Mouse (Mus musculus) liver, adult 2 months (tissue): ENCODE data around the gene Mrps30. TPM values are rescaled to one million over a fixed set of nuclear protein-coding genes. Genes with fewer than 3 reads are reported as not detected.
"Not testable (repeated sequence)": the region's sequence is repeated elsewhere in the genome, so short reads cannot be mapped to it uniquely, and the experiment has no call there.

Experiments
- DNase-seq: peaks from one replicate; pipeline ENCODE4 v3.0.0-alpha.2; 2011; ENCODE audit warnings: low read depth, low spot score; ENCODE audit errors: extremely low read depth
- H3K27ac ChIP-seq: fragments of 200-500 bp; replicated peaks from 2 replicates; pipeline ENCODE4 v1.5.1; 2012; ENCODE audit warnings: low read depth, mild to moderate bottlenecking, control low read depth, inconsistent platforms, low read length; ENCODE audit not compliant: insufficient read depth
- H3K27me3 ChIP-seq: fragments of 200-500 bp; 2 replicates; pipeline ENCODE4 v1.6.1; 2012; ENCODE audit warnings: mild to moderate bottlenecking, moderate library complexity, low read length, inconsistent platforms; ENCODE audit not compliant: control insufficient read depth, insufficient read depth
- H3K36me3 ChIP-seq: fragments of 200-500 bp; 2 replicates; pipeline ENCODE4 v1.6.1; 2012; ENCODE audit warnings: low read length, inconsistent platforms; ENCODE audit not compliant: control insufficient read depth, insufficient read depth
- H3K4me1 ChIP-seq: fragments of 200-500 bp; 2 replicates; pipeline ENCODE4 v1.6.1; 2011; ENCODE audit warnings: low read length; ENCODE audit not compliant: control insufficient read depth, insufficient read depth
- H3K4me3 ChIP-seq: fragments of 200-500 bp; 2 replicates; pipeline ENCODE4 v1.5.1; 2011; ENCODE audit warnings: low read depth, mild to moderate bottlenecking, control low read depth, low read length, moderate library complexity; ENCODE audit not compliant: insufficient read depth
- H3K79me2 ChIP-seq: fragments of 200-500 bp; 2 replicates; pipeline ENCODE4 v1.6.1; 2012; ENCODE audit warnings: inconsistent platforms, mild to moderate bottlenecking, low read length, moderate library complexity; ENCODE audit not compliant: control insufficient read depth, insufficient read depth
- H3K9ac ChIP-seq: fragments of 200-500 bp; 2 replicates; pipeline ENCODE4 v1.6.1; 2012; ENCODE audit warnings: low read depth, mild to moderate bottlenecking, control low read depth, inconsistent platforms, low read length
- CTCF ChIP-seq: fragments of 200-500 bp; IDR thresholded peaks from 2 replicates; pipeline ENCODE4 v1.5.1; 2011; ENCODE audit warnings: low read depth, low read length, control low read depth
- POLR2A ChIP-seq: fragments of 200-500 bp; IDR thresholded peaks from 2 replicates; pipeline ENCODE4 v1.6.1; 2011; ENCODE audit warnings: low read length, control low read depth; ENCODE audit not compliant: insufficient read depth; ENCODE audit errors: extremely low read depth
- WGBS: fragments of 180-500 bp; shearing (Covaris S2); methylation state at CpG from one replicate; pipeline ENCODE4 v1.1.7; 2018; 5-methylcytosine and 5-hydroxymethylcytosine counted together
- polyA plus RNA-seq: library from polyadenylated mRNA; depleted of rRNA; stranded (reverse); fragments of >200 nt; gene quantifications from 2 replicates; pipeline ENCODE4 v1.2.3, GENCODE M21; 2012
- total RNA-seq: library from RNA; depleted of rRNA; stranded (reverse); fragments of >200 nt; gene quantifications from 2 replicates; pipeline ENCODE4 v1.2.3, GENCODE M21; 2014

Mrps30 gene
- total and polyA plus RNA-seq, 2 experiments, result 10.6 to 13.1 TPM

GRCm38 (mm10) chr13:118400340-118400739, 13.3 kb upstream of the Mrps30 start:
- Histone ChIP-seq H3K4me1 (no peaks in the 10 kb centered on the region), H3K9ac (no peak overlapping the region), H3K4me3 (no peak overlapping the region), H3K79me2 (no peaks in the 10 kb centered on the region), H3K36me3 (no peaks in the 10 kb centered on the region), H3K27ac (no peak overlapping the region), H3K27me3 (no peaks in the 10 kb centered on the region)
- DNase-seq, result no peak
- TF ChIP-seq CTCF, result no peak
- TF ChIP-seq POLR2A, result no peak
- WGBS, result 67% methylated on average over 6 of the region's 6 CpGs

- no peak for DNase-seq
- no peaks in the 10 kb centered on the region for H3K36me3 ChIP-seq
- WGBS, result 83% methylated on average over 3 of the region's 3 CpGs
- H3K4me3 ChIP-seq, result no peak overlapping the region
- no peaks in the 10 kb centered on the region for H3K27me3 ChIP-seq
- H3K9ac ChIP-seq, result no peak overlapping the region
- no peak for TF ChIP-seq CTCF
- no peak overlapping the region for H3K27ac ChIP-seq
- no peaks in the 10 kb centered on the region for H3K4me1 ChIP-seq
- no peaks in the 10 kb centered on the region for H3K79me2 ChIP-seq
Measured at GRCm38 (mm10) chr13:118395803-118396202, 8.8 kb upstream of the Mrps30 start.

GRCm38 (mm10) chr13:118387448-118387801, 373 bp upstream of the Mrps30 start:
- H3K9ac ChIP-seq, H3K27me3 ChIP-seq, H3K79me2 ChIP-seq, H3K4me1 ChIP-seq, H3K27ac ChIP-seq, DNase-seq: not testable (repeated sequence)
- peaks cover 18% of the 10 kb centered on the region for H3K36me3 ChIP-seq
- H3K4me3 ChIP-seq, result peak overlapping the region; percentile 39
- WGBS, result 5% methylated on average over 10 of the region's 10 CpGs

- peaks cover 36% of the 10 kb centered on the region for H3K36me3 ChIP-seq
- no peak for DNase-seq
- H3K4me1 ChIP-seq, result no peaks in the 10 kb centered on the region
- H3K27ac ChIP-seq, result no peak overlapping the region
- no peaks in the 10 kb centered on the region for H3K27me3 ChIP-seq
- H3K4me3 ChIP-seq, result no peak overlapping the region
- WGBS, result 65% methylated on average over 10 of the region's 10 CpGs
- no peak for TF ChIP-seq POLR2A
- no peak for TF ChIP-seq CTCF
- H3K9ac ChIP-seq, result no peak overlapping the region
- H3K79me2 ChIP-seq, result no peaks in the 10 kb centered on the region
Measured at GRCm38 (mm10) chr13:118380381-118380780, 6.7 kb downstream of the Mrps30 start.

DNA sequence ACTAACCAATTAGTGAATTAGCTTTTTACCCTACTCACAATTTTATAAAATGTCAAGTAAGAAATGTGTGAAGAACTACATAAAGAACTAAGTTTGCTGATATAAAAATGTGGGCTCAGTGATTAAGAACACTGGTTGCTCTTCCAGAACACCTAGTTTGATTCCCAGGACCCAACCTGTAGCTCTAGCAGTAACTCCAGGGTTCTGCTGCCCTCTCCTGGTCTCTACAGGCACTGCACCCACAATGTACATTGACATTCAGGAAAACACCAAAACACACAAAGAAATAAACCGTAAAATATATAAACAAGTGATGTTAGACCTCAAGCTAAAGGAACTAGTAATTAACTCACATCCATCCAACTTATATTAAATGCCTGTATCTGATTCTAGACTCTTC, 7.9 kb downstream of the Mrps30 start:
- H3K4me1 ChIP-seq, result no peaks in the 10 kb centered on the region
- TF ChIP-seq CTCF, result peak; percentile 73; the same call in 1 of the 2 replicates
- TF ChIP-seq POLR2A, result no peak
- no peak overlapping the region for H3K27ac ChIP-seq
- peaks cover 34% of the 10 kb centered on the region for H3K36me3 ChIP-seq
- no peaks in the 10 kb centered on the region for H3K27me3 ChIP-seq
- DNase-seq, result peak; percentile 27
- WGBS, result 75% methylated on average over 1 of the region's 1 CpGs
- no peak overlapping the region for H3K4me3 ChIP-seq
- H3K9ac ChIP-seq, result no peak overlapping the region
- no peaks in the 10 kb centered on the region for H3K79me2 ChIP-seq

DNA sequence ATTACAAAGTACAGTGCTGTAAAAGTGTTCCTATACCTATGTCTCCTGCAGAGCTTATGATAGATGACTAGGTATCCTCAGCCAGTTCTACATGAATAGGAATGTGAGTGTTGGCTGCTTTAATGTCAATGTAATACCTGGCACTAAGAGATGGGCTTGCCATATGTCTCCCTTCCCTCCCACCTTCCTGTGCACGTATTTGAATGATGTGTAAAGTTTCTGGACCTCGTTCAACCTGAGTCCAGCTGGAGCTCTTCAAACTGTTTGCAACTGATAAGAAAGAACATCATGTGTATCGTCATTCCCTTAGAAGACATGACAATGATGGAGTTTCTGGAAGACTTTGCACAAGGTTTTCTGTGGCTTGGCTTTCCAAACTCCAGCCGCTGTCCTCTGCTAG, 14.2 kb downstream of the Mrps30 start:
- H3K27me3 ChIP-seq, result no peaks in the 10 kb centered on the region
- H3K27ac ChIP-seq, result no peak overlapping the region
- H3K4me3 ChIP-seq, result no peak overlapping the region
- 76% methylated on average over 4 of the region's 4 CpGs for WGBS
- H3K4me1 ChIP-seq, result no peaks in the 10 kb centered on the region
- TF ChIP-seq CTCF (no peak), POLR2A (no peak)
- H3K36me3 ChIP-seq, result peaks cover 10% of the 10 kb centered on the region; the same call in 1 of the 2 replicates
- H3K9ac ChIP-seq, result no peak overlapping the region
- DNase-seq, result no peak
- H3K79me2 ChIP-seq, result no peaks in the 10 kb centered on the region
